Mouse (Mus musculus) heart, adult 2 months (tissue): Measurements from ENCODE around the gene Zfhx3.

Experiments used
- CTCF ChIP-seq: fragments of 200-600 bp; IDR thresholded peaks from 2 replicates; pipeline ENCODE4 v1.8.1; 2022; ENCODE audit warnings: antibody characterized with exemption, mild to moderate bottlenecking, moderate library complexity
- POLR2A ChIP-seq: fragments of 200-500 bp; IDR thresholded peaks from 2 replicates; pipeline ENCODE4 v1.6.1; 2011; ENCODE audit warnings: mild to moderate bottlenecking, low read depth, low read length, control low read depth; ENCODE audit not compliant: insufficient read depth

DNA sequence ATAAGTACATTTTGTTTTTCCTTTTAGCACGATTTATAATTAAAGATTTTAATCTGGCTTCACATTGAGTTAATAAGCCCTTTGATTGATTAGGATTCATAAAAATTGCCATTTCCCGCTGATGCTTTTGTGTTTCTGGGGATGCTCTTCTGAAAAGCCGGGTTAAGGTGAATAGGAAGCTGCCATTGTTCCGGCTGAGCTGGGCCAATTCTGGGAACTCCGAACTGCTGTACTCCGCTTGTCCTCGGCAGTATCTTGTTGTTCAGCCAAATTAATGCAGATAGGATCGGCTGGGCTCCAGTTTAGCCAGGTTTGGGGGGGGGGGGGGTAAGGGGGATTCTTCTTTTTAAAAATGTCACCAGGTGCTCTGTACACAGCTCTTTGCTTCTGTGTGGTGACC, 303.1 kb downstream of the Zfhx3 start:
- TF ChIP-seq CTCF (no peak), POLR2A (no peak)
